Mouse (Mus musculus) cerebellum, adult 8-10 months (tissue): ENCODE measurements around the gene Hyal5.

ENCODE experiments used
- DNase-seq: peaks from one replicate; pipeline ENCODE4 v3.0.0; 2022

The Hyal5 gene

DNA sequence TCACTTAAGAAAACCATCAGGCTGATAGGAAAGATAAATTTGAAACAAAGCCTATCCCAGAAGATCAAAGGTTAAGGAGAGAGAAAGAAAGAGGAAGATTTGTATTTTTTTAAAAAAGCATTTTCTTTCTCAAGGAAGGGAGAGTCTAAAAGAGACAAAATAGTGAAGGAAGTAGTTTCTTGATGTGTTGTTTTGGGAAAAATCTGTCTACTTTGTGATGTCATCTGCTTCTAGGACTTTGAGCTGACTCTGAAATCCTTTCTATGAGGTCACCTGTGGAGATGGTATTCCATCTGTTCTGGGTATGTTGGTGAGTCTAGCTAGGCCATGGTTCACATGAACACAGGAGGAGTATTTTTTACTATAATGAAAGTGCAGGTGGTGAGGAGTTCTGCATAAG is at the start of gene Hyal5:
Gene Hyal5, plus strand, starts transcription at position 301 of the 400 bp plus-strand sequence.
- DNase-seq: no peak

GRCm38 (mm10) chr6:24822070-24822469 is 35.7 kb upstream of the Hyal5 start:
- DNase-seq: no peak

DNA sequence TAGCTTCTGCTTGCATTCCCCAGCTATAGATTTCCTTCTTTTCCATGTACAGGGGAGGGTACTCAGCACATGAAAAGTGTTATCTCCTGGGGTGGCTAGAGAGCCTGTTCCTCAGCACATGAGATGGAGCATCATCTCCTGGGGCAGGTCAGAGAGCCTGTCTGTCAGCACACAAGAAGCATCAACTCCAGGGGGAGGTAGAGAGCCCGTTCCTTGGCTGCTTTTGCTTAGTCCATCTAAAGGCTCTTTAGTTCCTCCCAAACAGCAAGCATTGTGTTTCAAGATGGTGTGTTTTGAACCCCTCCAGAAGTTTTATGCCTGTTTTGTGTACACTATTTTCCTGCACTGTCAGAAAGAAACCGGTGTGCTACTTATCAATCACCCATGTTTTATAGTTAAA is 2.5 kb downstream of the Hyal5 start:
- DNase-seq: no peak

- no peak for DNase-seq
These were observed 5.9 kb downstream of the Hyal5 start for GRCm38 (mm10) chr6:24863649-24864048.

GRCm38 (mm10) chr6:24894146-24894873 is 36.5 kb downstream of the Hyal5 start:
- DNase-seq: no peak

DNA sequence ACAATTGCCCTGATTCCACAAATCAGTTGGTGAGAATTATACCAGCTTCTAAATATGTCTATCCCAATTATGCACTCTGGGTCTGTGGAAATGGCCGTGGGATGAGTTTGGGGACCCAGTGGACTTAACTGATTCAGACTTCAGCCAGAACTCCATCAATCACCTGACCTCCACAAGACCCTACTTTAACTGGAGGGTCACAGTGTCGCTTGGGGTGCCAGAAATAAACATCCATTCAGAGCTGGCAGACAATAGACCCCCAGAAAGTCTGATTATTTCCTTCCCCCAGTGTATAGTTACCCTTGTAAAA is 37.0 kb downstream of the Hyal5 start:
- no peak for DNase-seq

GRCm38 (mm10) chr6:24905101-24905500 is 47.3 kb downstream of the Hyal5 start:
- DNase-seq: no peak

DNA sequence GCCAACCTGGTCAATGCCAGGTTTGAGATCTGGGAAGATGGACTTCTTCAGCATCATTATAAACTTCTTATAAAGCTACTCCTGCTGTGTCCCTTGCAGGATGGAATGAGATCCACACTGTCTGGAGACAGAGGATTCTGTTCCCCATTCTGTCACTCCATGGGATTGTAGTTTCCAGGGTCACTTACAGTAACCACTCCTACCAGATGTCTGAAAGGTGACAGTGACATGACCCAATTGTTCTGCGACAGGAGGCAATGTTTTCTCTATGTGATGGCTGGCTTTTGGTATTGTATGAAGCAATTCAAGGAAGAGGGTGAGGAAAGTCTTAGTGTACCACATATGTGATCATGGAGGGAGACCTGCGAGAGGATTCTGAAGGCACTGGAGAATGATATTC is 50.0 kb downstream of the Hyal5 start:
- no peak for DNase-seq

DNA sequence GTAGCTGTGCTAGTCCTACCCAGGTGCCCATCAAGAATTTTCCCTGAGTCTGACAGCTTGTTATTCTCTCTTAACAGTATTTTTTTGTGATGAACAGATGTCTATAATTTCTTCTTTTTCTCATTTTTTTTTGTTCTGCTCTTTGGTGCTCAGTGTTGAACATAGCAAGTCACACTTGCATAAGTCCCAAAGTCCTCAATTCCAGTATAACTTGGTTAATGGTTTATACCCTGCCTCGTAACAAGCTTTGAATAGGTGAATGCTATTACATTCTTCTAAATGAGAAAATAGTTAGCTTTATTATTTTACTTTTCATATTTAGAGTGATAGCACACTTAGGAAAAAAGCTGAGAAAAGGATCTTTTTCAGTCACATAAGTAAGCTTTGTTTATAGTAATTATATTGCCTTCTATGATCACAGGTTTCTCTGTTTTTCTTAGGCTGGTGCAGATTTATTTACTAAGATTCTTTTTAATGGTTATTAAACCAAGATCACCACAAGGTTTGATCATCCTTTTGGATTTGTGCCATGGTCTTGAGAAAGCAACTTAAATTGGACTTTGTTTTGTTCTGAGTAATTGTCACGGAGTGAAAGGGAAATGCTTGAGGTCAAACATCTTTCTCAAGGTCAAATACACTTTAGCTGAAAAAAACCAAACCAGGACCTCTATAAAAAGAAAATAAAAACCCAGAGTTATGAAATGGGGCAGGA is 52.4 kb downstream of the Hyal5 start:
- DNase-seq: no peak

DNA sequence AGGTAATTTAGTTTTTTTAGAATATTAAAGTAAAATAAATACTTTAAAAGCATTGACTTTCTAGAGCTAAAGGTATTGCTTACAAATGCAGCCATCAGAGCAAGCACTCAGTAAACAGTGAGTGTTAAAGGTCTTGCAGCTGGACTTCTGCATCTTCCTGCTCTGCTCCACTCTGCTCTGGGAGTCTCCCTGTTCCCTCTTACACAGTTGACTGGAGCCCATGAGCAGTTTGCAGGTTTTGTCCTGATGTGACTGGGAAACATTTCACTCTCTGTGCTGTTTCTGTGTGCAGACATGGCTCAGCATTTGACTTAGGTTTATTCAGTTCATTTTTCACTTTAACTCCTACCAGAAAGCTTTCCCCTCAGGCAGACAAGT is 52.9 kb downstream of the Hyal5 start:
- DNase-seq: no peak

DNA sequence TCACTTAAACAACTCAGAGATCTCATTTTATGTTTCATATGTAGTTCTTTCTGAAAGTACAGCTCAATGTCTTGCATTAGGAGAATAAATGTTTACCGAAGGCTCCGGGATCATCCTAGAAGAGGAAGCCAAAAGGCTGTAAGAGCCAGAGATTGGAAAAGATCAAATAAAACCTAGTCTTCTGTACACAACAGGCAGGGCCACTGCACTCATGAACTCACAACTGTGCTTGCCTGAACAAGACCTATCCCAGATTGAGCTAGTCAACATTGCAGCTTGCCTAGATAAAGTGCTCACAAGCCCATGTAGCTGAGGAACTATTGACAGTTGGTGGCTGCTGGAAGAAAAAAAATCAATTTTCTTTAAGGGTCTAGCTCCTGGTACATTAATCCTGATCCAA is 55.8 kb downstream of the Hyal5 start:
- DNase-seq: no peak

- no peak for DNase-seq
These were observed 67.4 kb downstream of the Hyal5 start for GRCm38 (mm10) chr6:24925076-24925785.
